Mouse (Mus musculus) MEL (cell line): Measurements from ENCODE around the gene Wnt10b. TPM values are rescaled to one million over a fixed set of nuclear protein-coding genes. Genes with fewer than 3 reads are reported as not detected.

Experiments
- DNase-seq: peaks from one replicate; pipeline ENCODE4 v3.0.0; 2011; ENCODE audit warnings: low read depth, low spot score
- H3K27ac ChIP-seq: 2 replicates; pipeline ENCODE4 v1.5.1; 2012; ENCODE audit warnings: low read depth, mild to moderate bottlenecking, control low read depth, low read length, moderate library complexity; ENCODE audit not compliant: control insufficient read depth
- H3K27me3 ChIP-seq, 2 experiments: fragments of 150-350 bp in 1 of 2; sonication (generic) in 1 of 2; 2 replicates each; pipeline ENCODE4 v1.6.1; 2012; ENCODE audit warnings: low read length in 2 of 2, mild to moderate bottlenecking in 2 of 2, improper control_type of control experiment in 1 of 2, moderate library complexity in 1 of 2; ENCODE audit not compliant: insufficient read depth in 2 of 2, control insufficient read depth in 1 of 2
- H3K36me3 ChIP-seq, 2 experiments: 2 replicates each; pipeline ENCODE4 v1.6.1; 2012 to 2014; ENCODE audit warnings: low read length in 2 of 2, improper control_type of control experiment in 1 of 2, inconsistent platforms in 1 of 2, mild to moderate bottlenecking in 1 of 2; ENCODE audit not compliant: insufficient read depth in 2 of 2, control insufficient read depth in 1 of 2
- H3K4me1 ChIP-seq, 2 experiments: fragments of 150-350 bp in 1 of 2; sonication (generic) in 1 of 2; 2 replicates each; pipeline ENCODE4 v1.6.1; 2012; ENCODE audit warnings: low read length in 2 of 2, improper control_type of control experiment in 1 of 2, mild to moderate bottlenecking in 1 of 2; ENCODE audit not compliant: insufficient read depth in 2 of 2, control insufficient read depth in 1 of 2
- H3K4me3 ChIP-seq, 2 experiments: fragments of 150-350 bp in 1 of 2; sonication (generic) in 1 of 2; 2 replicates each; pipeline ENCODE4 v1.5.1; 2012; ENCODE audit warnings: low read depth in 2 of 2, low read length in 2 of 2, mild to moderate bottlenecking in 2 of 2, moderate library complexity in 2 of 2, control low read depth in 1 of 2, improper control_type of control experiment in 1 of 2; ENCODE audit not compliant: control insufficient read depth in 1 of 2, insufficient read depth in 1 of 2
- H3K79me2 ChIP-seq: 2 replicates; pipeline ENCODE4 v1.6.1; 2012; ENCODE audit warnings: mild to moderate bottlenecking, low read length, moderate library complexity; ENCODE audit not compliant: control insufficient read depth, poor library complexity, insufficient read depth
- H3K9ac ChIP-seq: 2 replicates; pipeline ENCODE4 v1.6.1; 2012; ENCODE audit warnings: low read depth, mild to moderate bottlenecking, control low read depth, low read length, moderate library complexity; ENCODE audit not compliant: control insufficient read depth, poor library complexity, severe bottlenecking
- H3K9me3 ChIP-seq: fragments of 150-350 bp; sonication (generic); replicated peaks from 2 replicates; pipeline ENCODE4 v1.6.1; 2012; ENCODE audit warnings: mild to moderate bottlenecking, low read length, improper control_type of control experiment, moderate library complexity; ENCODE audit not compliant: insufficient read depth
- BHLHE40 ChIP-seq: IDR thresholded peaks from 2 replicates; pipeline ENCODE4 v1.6.1; 2012; ENCODE audit warnings: low read depth, mild to moderate bottlenecking, inconsistent platforms, low read length, improper control_type of control experiment, borderline replicate concordance
- CTCF ChIP-seq, 3 experiments: IDR thresholded peaks in 2 of 3; conservative IDR thresholded peaks in 1 of 3; 2 replicates each; pipeline ENCODE4 v1.5.1; 2011 to 2012; ENCODE audit warnings: low read length in 3 of 3, low read depth in 2 of 3, mild to moderate bottlenecking in 2 of 3, improper control_type of control experiment in 1 of 3, inconsistent platforms in 1 of 3, mixed read lengths in 1 of 3, moderate library complexity in 1 of 3; ENCODE audit not compliant: control insufficient read depth in 1 of 3, insufficient read depth in 1 of 3, poor library complexity in 1 of 3, severe bottlenecking in 1 of 3
- ELF1 ChIP-seq: IDR thresholded peaks from 2 replicates; pipeline ENCODE4 v1.6.1; 2014; ENCODE audit warnings: low read depth, mild to moderate bottlenecking, inconsistent platforms, low read length, improper control_type of control experiment, moderate library complexity
- EP300 ChIP-seq, 2 experiments: IDR thresholded peaks; 2 replicates each; pipeline ENCODE4 v1.6.1; 2011; ENCODE audit warnings: improper control_type of control experiment in 2 of 2, low read length in 2 of 2, low read depth in 1 of 2, mild to moderate bottlenecking in 1 of 2
- ETS1 ChIP-seq: IDR thresholded peaks from 2 replicates; pipeline ENCODE4 v1.6.1; 2012; ENCODE audit warnings: low read depth, mild to moderate bottlenecking, inconsistent platforms, low read length, improper control_type of control experiment, moderate library complexity
- HCFC1 ChIP-seq: IDR thresholded peaks from 2 replicates; pipeline ENCODE4 v1.6.1; 2012; ENCODE audit warnings: low read depth, mild to moderate bottlenecking, inconsistent platforms, low read length, improper control_type of control experiment, moderate library complexity
- MAX ChIP-seq: IDR thresholded peaks from 2 replicates; pipeline ENCODE4 v1.6.1; 2011; ENCODE audit warnings: low read length, improper control_type of control experiment
- MAZ ChIP-seq: IDR thresholded peaks from 2 replicates; pipeline ENCODE4 v1.6.1; 2012; ENCODE audit warnings: low read depth, mild to moderate bottlenecking, inconsistent platforms, low read length, improper control_type of control experiment
- MXI1 ChIP-seq: IDR thresholded peaks from 2 replicates; pipeline ENCODE4 v1.6.1; 2011; ENCODE audit warnings: mild to moderate bottlenecking, low read depth, low read length, improper control_type of control experiment
- MYC ChIP-seq: IDR thresholded peaks from 2 replicates; pipeline ENCODE4 v1.6.1; 2011; ENCODE audit warnings: low read depth, mild to moderate bottlenecking, low read length, improper control_type of control experiment, moderate library complexity
- NELFE ChIP-seq: IDR thresholded peaks from 2 replicates; pipeline ENCODE4 v1.6.1; 2011; ENCODE audit warnings: low read depth, low read length, improper control_type of control experiment
- NRF1 ChIP-seq: IDR thresholded peaks from 2 replicates; pipeline ENCODE4 v1.6.1; 2014; ENCODE audit warnings: low read depth, mild to moderate bottlenecking, inconsistent platforms, low read length, improper control_type of control experiment, moderate library complexity; ENCODE audit not compliant: poor library complexity, insufficient read depth, severe bottlenecking
- POLR2A ChIP-seq, 2 experiments: IDR thresholded peaks; 2 replicates each; pipeline ENCODE4 v1.6.1; 2011 to 2012; ENCODE audit warnings: low read length in 2 of 2, mild to moderate bottlenecking in 2 of 2, control low read depth in 1 of 2, improper control_type of control experiment in 1 of 2, low read depth in 1 of 2, moderate library complexity in 1 of 2; ENCODE audit not compliant: control insufficient read depth in 1 of 2, insufficient read depth in 1 of 2, poor library complexity in 1 of 2
- POLR2AphosphoS2 ChIP-seq: IDR thresholded peaks from 2 replicates; pipeline ENCODE4 v1.6.1; 2011; ENCODE audit warnings: low read length, improper control_type of control experiment
- RAD21 ChIP-seq: IDR thresholded peaks from 2 replicates; pipeline ENCODE4 v1.6.1; 2011; ENCODE audit warnings: mild to moderate bottlenecking, low read depth, low read length, improper control_type of control experiment
- RCOR1 ChIP-seq: IDR thresholded peaks from 2 replicates; pipeline ENCODE4 v1.6.1; 2012; ENCODE audit warnings: low read depth, mild to moderate bottlenecking, inconsistent platforms, low read length, improper control_type of control experiment
- SIN3A ChIP-seq: IDR thresholded peaks from 2 replicates; pipeline ENCODE4 v1.6.1; 2012; ENCODE audit warnings: low read length, improper control_type of control experiment, inconsistent platforms
- TAL1 ChIP-seq: IDR thresholded peaks from 2 replicates; pipeline ENCODE4 v1.6.1; 2012; ENCODE audit warnings: mild to moderate bottlenecking, inconsistent platforms, low read length, moderate library complexity, mixed read lengths
- TBP ChIP-seq: IDR thresholded peaks from 2 replicates; pipeline ENCODE4 v1.8.0; 2011; ENCODE audit warnings: low read depth, low read length, improper control_type of control experiment
- TCF12 ChIP-seq: IDR thresholded peaks from 2 replicates; pipeline ENCODE4 v1.6.1; 2014; ENCODE audit warnings: low read depth, mild to moderate bottlenecking, inconsistent platforms, low read length, improper control_type of control experiment, moderate library complexity
- USF1 ChIP-seq: IDR thresholded peaks from 2 replicates; pipeline ENCODE4 v1.6.1; 2014; ENCODE audit warnings: low read depth, mild to moderate bottlenecking, inconsistent platforms, low read length, improper control_type of control experiment, moderate library complexity
- USF2 ChIP-seq, 2 experiments: IDR thresholded peaks; 2 replicates each; pipeline ENCODE4 v1.6.1; 2011 to 2012; ENCODE audit warnings: improper control_type of control experiment in 2 of 2, low read length in 2 of 2, borderline replicate concordance in 1 of 2, inconsistent platforms in 1 of 2, low read depth in 1 of 2, mild to moderate bottlenecking in 1 of 2; ENCODE audit not compliant: insufficient read depth in 1 of 2
- ZKSCAN1 ChIP-seq: IDR thresholded peaks from 2 replicates; pipeline ENCODE4 v1.6.1; 2012; ENCODE audit warnings: low read depth, mild to moderate bottlenecking, inconsistent platforms, low read length, improper control_type of control experiment, moderate library complexity
- ZMIZ1 ChIP-seq: IDR thresholded peaks from 2 replicates; pipeline ENCODE4 v1.6.1; 2012; ENCODE audit warnings: low read depth, mild to moderate bottlenecking, inconsistent platforms, low read length, improper control_type of control experiment, moderate library complexity
- polyA plus RNA-seq, 2 experiments: library from polyadenylated mRNA; stranded (reverse) in 1 of 2; unstranded in 1 of 2; fragments of >175 nt in 1 of 2; fragments of >200 nt in 1 of 2; gene quantifications; 2 replicates each; pipeline versions ENCODE4 v1.2.1 to v1.2.4; 2012; ENCODE audit warnings: low replicate concordance in 2 of 2, low read depth in 1 of 2; ENCODE audit not compliant: insufficient read length in 2 of 2, insufficient read depth in 1 of 2, missing spikeins in 1 of 2
- total RNA-seq: library from RNA; depleted of rRNA; stranded (reverse); fragments of 300-350 nt; gene quantifications from 2 replicates; pipeline ENCODE4 v1.2.3, GENCODE M21; 2012

The Wnt10b gene
- total and polyA plus RNA-seq, 3 experiments, result 0.14 to 0.23 TPM; not detected in 1

DNA sequence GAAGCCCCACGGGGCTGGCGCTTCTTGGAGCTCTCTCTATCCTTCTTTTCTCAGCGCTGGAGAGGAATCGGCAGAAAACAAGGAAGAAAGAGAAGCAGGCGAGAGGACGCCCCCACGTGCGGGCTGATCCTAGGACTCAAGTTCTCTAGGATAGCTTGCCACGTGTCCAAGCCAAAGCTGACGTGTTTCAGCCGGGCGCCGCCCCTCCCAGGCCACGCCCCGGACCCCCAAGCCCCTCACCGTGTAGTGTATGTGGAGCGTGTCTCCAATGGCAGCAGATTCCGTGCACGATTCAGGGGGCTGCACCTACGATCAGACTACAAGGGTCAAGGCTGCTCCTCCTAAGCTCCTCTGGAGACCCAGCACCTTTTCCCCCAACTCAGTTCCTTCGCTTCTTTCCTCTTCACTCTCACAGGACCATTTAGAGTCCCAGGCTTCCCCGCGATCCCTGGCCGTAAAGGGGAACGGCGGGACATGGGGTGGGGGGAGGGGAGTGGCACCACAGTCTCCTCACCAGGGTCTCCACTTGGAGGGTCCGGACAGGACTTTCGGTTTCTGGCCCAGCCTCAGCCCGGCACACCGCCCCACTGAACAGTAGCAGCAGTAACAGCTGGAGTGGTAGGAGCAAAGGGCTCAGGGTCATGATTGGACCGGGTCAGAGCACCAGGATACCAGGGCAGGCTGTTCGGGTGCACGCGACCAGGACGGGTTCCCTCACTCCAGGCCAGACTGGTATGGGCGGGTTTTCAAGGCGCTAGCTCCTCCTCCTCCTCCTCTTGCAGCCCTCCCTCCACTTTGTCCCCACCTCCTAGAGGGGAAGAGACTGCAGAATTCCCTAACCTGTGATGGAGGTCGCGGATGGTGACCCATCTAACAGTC, 50.3 kb downstream of the Wnt10b start, which contains the start of gene Fkbp11:
Gene Fkbp11, minus strand, starts transcription at position 756 of the 879 bp plus-strand sequence.
- DNase-seq, result peak; percentile 88
- H3K9ac ChIP-seq, result peak within 1 kb of the TSS; percentile 71
- H3K9me3 ChIP-seq, result no peaks in the 10 kb centered on the region
- peaks cover 0 to under 1% of the 10 kb centered on the region in 2 experiments; a peak in 2 of 4 replicates for H3K36me3 ChIP-seq
- H3K79me2 ChIP-seq, result peaks cover 11% of the 10 kb centered on the region
- H3K27ac ChIP-seq, result peak within 1 kb of the TSS; percentile 2; the same call in 1 of the 2 replicates
- TF ChIP-seq POLR2A (IDR thresholded peaks at IDR 0.05; ENCODE audit: control insufficient read depth in 1 of 2, insufficient read depth in 1 of 2, low read depth in 1 of 2, low read length in 2 of 2, poor library complexity in 1 of 2) (peak; percentile 59 to 64; a peak in 2 of 4 replicates), MYC (peak; percentile 98), USF1 (peak; percentile 90), MAZ (0 out of 2 replicates have a peak, but pooled peaks have one; percentile 17), MAX (peak; percentile 96), RAD21 (no peak), NELFE (peak; percentile 55), USF2 (IDR thresholded peaks at IDR 0.05; ENCODE audit: borderline replicate concordance in 1 of 2, insufficient read depth in 1 of 2, low read depth in 1 of 2, low read length in 2 of 2) (0 out of 4 replicates have a peak, but pooled peaks of 1 of the 2 experiments have one; percentile 40), ZKSCAN1 (no peak), MXI1 (peak; percentile 100), TBP (peak; percentile 68), ZMIZ1 (peak; percentile 63; the same call in 1 of the 2 replicates), TAL1 (no peak), ETS1 (no peak), SIN3A (peak; percentile 93), BHLHE40 (peak; percentile 33; the same call in 1 of the 2 replicates), CTCF (IDR thresholded peaks at IDR 0.05 in 2 of 3, conservative IDR thresholded peaks at IDR 0.05 in 1 of 3; ENCODE audit: control insufficient read depth in 1 of 3, insufficient read depth in 1 of 3, low read depth in 2 of 3, low read length in 3 of 3, poor library complexity in 1 of 3, severe bottlenecking in 1 of 3) (no peak), HCFC1 (0 out of 2 replicates have a peak, but pooled peaks have one; percentile 28), EP300 (IDR thresholded peaks at IDR 0.05; ENCODE audit: low read depth in 1 of 2, low read length in 2 of 2) (0 out of 4 replicates have a peak, but pooled peaks of 1 of the 2 experiments have one; percentile 9), ELF1 (peak; percentile 28; the same call in 1 of the 2 replicates), POLR2AphosphoS2 (peak; percentile 82; the same call in 1 of the 2 replicates), TCF12 (peak; percentile 13; the same call in 1 of the 2 replicates), RCOR1 (no peak), NRF1 (no peak)
- peak within 1 kb of the TSS; percentile 78 to 86 for H3K4me3 ChIP-seq
- no peaks in the 10 kb centered on the region for H3K27me3 ChIP-seq
- peaks cover 0 to 18% of the 10 kb centered on the region in 2 experiments; a peak in 3 of 4 replicates for H3K4me1 ChIP-seq
